Mouse (Mus musculus): ENCODE results near the gene Hoxd4.

GRCm38 (mm10) chr2:74695813-74696430 is 15.8 kb upstream of the Hoxd4 start:
- TF ChIP-seq GATA1 (IDR thresholded peaks at IDR 0.05; ENCODE audit: low read length) (no peak), TAL1 (IDR thresholded peaks at IDR 0.05; ENCODE audit: low read length) (no peak)
